Mouse (Mus musculus): Measurements from ENCODE around the gene Gnat1.

Gnat1 gene

GRCm38 (mm10) chr9:107663525-107663924 lies 16.0 kb downstream of the Gnat1 start:
- H3K9me3 ChIP-seq (ENCODE audit: low read length), result no peaks in the 10 kb centered on the region
- H3K4me1 ChIP-seq (replicated peaks; ENCODE audit: low read depth, low read length), result peaks cover 43% of the 10 kb centered on the region
- H3K27me3 ChIP-seq (ENCODE audit: insufficient read depth, low read length), result peaks cover 92% of the 10 kb centered on the region
- no peak overlapping the region for H3K4me3 ChIP-seq (replicated peaks; ENCODE audit: low read length)
- H3K36me3 ChIP-seq (ENCODE audit: insufficient read depth, low read length), result no peaks in the 10 kb centered on the region
- TF ChIP-seq NANOG (IDR thresholded peaks at IDR 0.05; ENCODE audit: borderline replicate concordance, low read length) (no peak), POU5F1 (IDR thresholded peaks at IDR 0.05; ENCODE audit: borderline replicate concordance, low read length) (no peak), CTCF (conservative IDR thresholded peaks at IDR 0.05; ENCODE audit: low read length) (no peak)

DNA sequence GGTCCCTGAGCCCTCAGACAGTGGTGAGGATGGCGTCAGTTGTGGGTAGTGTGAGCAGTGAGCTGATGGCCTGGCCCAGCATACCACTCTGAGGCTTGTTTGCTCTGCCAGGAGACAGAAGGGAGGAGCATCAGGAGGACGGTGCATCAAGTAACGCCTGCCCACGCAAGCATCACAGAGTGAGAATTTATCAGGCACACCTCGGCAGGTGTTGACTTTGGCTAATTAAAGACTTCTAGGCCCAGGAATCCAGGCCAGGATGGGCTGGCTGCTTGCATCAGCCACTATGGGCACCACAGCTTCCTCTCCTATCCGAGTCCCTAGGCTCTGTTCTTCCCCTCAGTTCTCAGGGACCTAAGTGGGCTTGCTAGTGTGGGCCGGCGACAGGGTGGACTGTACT lies 17.2 kb downstream of the Gnat1 start:
- Histone ChIP-seq H3K36me3 (ENCODE audit: insufficient read depth, low read length) (no peaks in the 10 kb centered on the region), H3K4me1 (replicated peaks; ENCODE audit: low read depth, low read length) (peaks cover 31% of the 10 kb centered on the region), H3K9me3 (ENCODE audit: low read length) (no peaks in the 10 kb centered on the region), H3K4me3 (replicated peaks; ENCODE audit: low read length) (no peak overlapping the region), H3K27me3 (ENCODE audit: insufficient read depth, low read length) (peaks cover 91% of the 10 kb centered on the region)
- TF ChIP-seq NANOG (IDR thresholded peaks at IDR 0.05; ENCODE audit: borderline replicate concordance, low read length) (no peak), POU5F1 (IDR thresholded peaks at IDR 0.05; ENCODE audit: borderline replicate concordance, low read length) (no peak), CTCF (conservative IDR thresholded peaks at IDR 0.05; ENCODE audit: low read length) (no peak)

- TF ChIP-seq NANOG (IDR thresholded peaks at IDR 0.05; ENCODE audit: borderline replicate concordance, low read length) (no peak), POU5F1 (IDR thresholded peaks at IDR 0.05; ENCODE audit: borderline replicate concordance, low read length) (no peak), CTCF (conservative IDR thresholded peaks at IDR 0.05; ENCODE audit: low read length) (no peak)
These were observed 18.7 kb downstream of the Gnat1 start for GRCm38 (mm10) chr9:107660777-107661176.

GRCm38 (mm10) chr9:107659961-107660360 lies 19.6 kb downstream of the Gnat1 start:
- H3K9me3 ChIP-seq (ENCODE audit: low read length), result no peaks in the 10 kb centered on the region
- peaks cover 24% of the 10 kb centered on the region for H3K4me1 ChIP-seq (replicated peaks; ENCODE audit: low read depth, low read length)
- no peaks in the 10 kb centered on the region for H3K36me3 ChIP-seq (ENCODE audit: insufficient read depth, low read length)
- no peak for TF ChIP-seq NANOG (IDR thresholded peaks at IDR 0.05; ENCODE audit: borderline replicate concordance, low read length)
- no peak for TF ChIP-seq CTCF (conservative IDR thresholded peaks at IDR 0.05; ENCODE audit: low read length)
- TF ChIP-seq POU5F1 (IDR thresholded peaks at IDR 0.05; ENCODE audit: borderline replicate concordance, low read length), result no peak
- H3K4me3 ChIP-seq (replicated peaks; ENCODE audit: low read length), result no peak overlapping the region
- peaks cover 73% of the 10 kb centered on the region for H3K27me3 ChIP-seq (ENCODE audit: insufficient read depth, low read length)

More at GRCm38 (mm10) chr9:107660777-107661176, 18.7 kb downstream of the Gnat1 start:
- Histone ChIP-seq H3K9me3 (ENCODE audit: low read length) (no peaks in the 10 kb centered on the region), H3K4me1 (replicated peaks; ENCODE audit: low read depth, low read length) (peaks cover 18% of the 10 kb centered on the region), H3K4me3 (replicated peaks; ENCODE audit: low read length) (no peak overlapping the region), H3K36me3 (ENCODE audit: insufficient read depth, low read length) (no peaks in the 10 kb centered on the region), H3K27me3 (ENCODE audit: insufficient read depth, low read length) (peaks cover 81% of the 10 kb centered on the region)

GRCm38 (mm10) chr9:107659551-107659950 lies 20.0 kb downstream of the Gnat1 start:
- Histone ChIP-seq H3K4me3 (replicated peaks; ENCODE audit: low read length) (no peak overlapping the region), H3K4me1 (replicated peaks; ENCODE audit: low read depth, low read length) (peaks cover 25% of the 10 kb centered on the region), H3K36me3 (ENCODE audit: insufficient read depth, low read length) (no peaks in the 10 kb centered on the region), H3K27me3 (ENCODE audit: insufficient read depth, low read length) (peaks cover 69% of the 10 kb centered on the region), H3K9me3 (ENCODE audit: low read length) (no peaks in the 10 kb centered on the region)
- TF ChIP-seq NANOG (IDR thresholded peaks at IDR 0.05; ENCODE audit: borderline replicate concordance, low read length), result no peak
- TF ChIP-seq POU5F1 (IDR thresholded peaks at IDR 0.05; ENCODE audit: borderline replicate concordance, low read length), result no peak
- no peak for TF ChIP-seq CTCF (conservative IDR thresholded peaks at IDR 0.05; ENCODE audit: low read length)

DNA sequence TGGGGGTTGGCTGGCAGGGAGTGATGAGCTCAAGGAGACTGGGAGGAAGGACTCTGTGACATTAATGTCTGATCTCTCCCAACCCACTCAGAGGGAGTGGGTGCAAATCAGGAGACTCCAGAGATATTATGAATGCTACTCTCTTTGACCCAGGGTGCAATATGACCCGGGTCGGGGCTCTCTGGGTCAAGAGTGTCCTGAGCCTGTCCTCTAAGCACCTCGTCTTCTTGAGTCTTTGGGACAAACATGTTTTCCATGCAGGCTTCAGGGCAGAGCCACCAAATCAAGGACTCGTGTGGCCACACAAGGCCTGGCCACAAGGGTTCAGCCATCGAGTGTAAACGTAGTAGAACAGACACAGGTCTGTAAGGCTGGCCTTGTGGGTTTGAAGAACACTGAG lies 21.4 kb downstream of the Gnat1 start:
- Histone ChIP-seq H3K36me3 (ENCODE audit: insufficient read depth, low read length) (no peaks in the 10 kb centered on the region), H3K27me3 (ENCODE audit: insufficient read depth, low read length) (peaks cover 56% of the 10 kb centered on the region), H3K4me3 (replicated peaks; ENCODE audit: low read length) (no peak overlapping the region), H3K9me3 (ENCODE audit: low read length) (no peaks in the 10 kb centered on the region), H3K4me1 (replicated peaks; ENCODE audit: low read depth, low read length) (peaks cover 14% of the 10 kb centered on the region)
- no peak for TF ChIP-seq NANOG (IDR thresholded peaks at IDR 0.05; ENCODE audit: borderline replicate concordance, low read length)
- no peak for TF ChIP-seq POU5F1 (IDR thresholded peaks at IDR 0.05; ENCODE audit: borderline replicate concordance, low read length)
- TF ChIP-seq CTCF (conservative IDR thresholded peaks at IDR 0.05; ENCODE audit: low read length), result no peak

DNA sequence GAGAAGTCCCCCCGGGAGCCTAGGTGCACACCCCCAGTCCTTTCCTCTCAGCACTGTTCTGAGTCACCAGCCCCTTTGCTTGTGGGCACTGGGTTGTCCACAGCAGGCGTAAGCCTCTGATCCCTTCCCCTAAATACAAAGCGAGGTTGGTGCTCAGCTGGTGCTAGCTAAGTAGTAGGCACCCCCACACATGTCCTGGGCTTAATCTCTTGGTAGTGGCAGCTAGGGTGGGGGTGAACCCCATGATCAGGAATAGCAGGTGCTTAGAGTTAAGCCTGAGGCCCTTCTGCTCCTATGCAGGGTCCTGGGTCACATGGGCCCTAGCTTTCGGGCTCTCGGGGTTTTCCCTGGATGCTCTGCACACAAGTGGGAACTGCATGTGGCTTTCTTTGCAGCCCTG lies 22.4 kb downstream of the Gnat1 start:
- Histone ChIP-seq H3K27me3 (ENCODE audit: insufficient read depth, low read length) (peaks cover 47% of the 10 kb centered on the region), H3K4me1 (replicated peaks; ENCODE audit: low read depth, low read length) (peaks cover 11% of the 10 kb centered on the region), H3K36me3 (ENCODE audit: insufficient read depth, low read length) (no peaks in the 10 kb centered on the region), H3K4me3 (replicated peaks; ENCODE audit: low read length) (no peak overlapping the region), H3K9me3 (ENCODE audit: low read length) (no peaks in the 10 kb centered on the region)
- TF ChIP-seq POU5F1 (IDR thresholded peaks at IDR 0.05; ENCODE audit: borderline replicate concordance, low read length) (no peak), NANOG (IDR thresholded peaks at IDR 0.05; ENCODE audit: borderline replicate concordance, low read length) (no peak), CTCF (conservative IDR thresholded peaks at IDR 0.05; ENCODE audit: low read length) (no peak)

- Histone ChIP-seq H3K4me3 (replicated peaks; ENCODE audit: low read length) (no peak overlapping the region), H3K36me3 (ENCODE audit: insufficient read depth, low read length) (no peaks in the 10 kb centered on the region), H3K4me1 (replicated peaks; ENCODE audit: low read depth, low read length) (peaks cover 29% of the 10 kb centered on the region), H3K27me3 (ENCODE audit: insufficient read depth, low read length) (peaks cover 33% of the 10 kb centered on the region), H3K9me3 (ENCODE audit: low read length) (no peaks in the 10 kb centered on the region)
- TF ChIP-seq CTCF (conservative IDR thresholded peaks at IDR 0.05; ENCODE audit: low read length) (no peak), POU5F1 (IDR thresholded peaks at IDR 0.05; ENCODE audit: borderline replicate concordance, low read length) (no peak), NANOG (IDR thresholded peaks at IDR 0.05; ENCODE audit: borderline replicate concordance, low read length) (no peak)
These were observed 24.9 kb downstream of the Gnat1 start for GRCm38 (mm10) chr9:107654585-107654984.

GRCm38 (mm10) chr9:107653474-107653873 lies 26.0 kb downstream of the Gnat1 start:
- no peaks in the 10 kb centered on the region for H3K9me3 ChIP-seq (ENCODE audit: low read length)

More at GRCm38 (mm10) chr9:107653474-107653873, 26.0 kb downstream of the Gnat1 start:
- peaks cover 22% of the 10 kb centered on the region for H3K27me3 ChIP-seq (ENCODE audit: insufficient read depth, low read length)
- no peaks in the 10 kb centered on the region for H3K36me3 ChIP-seq (ENCODE audit: insufficient read depth, low read length)
- no peak for TF ChIP-seq NANOG (IDR thresholded peaks at IDR 0.05; ENCODE audit: borderline replicate concordance, low read length)
- H3K4me3 ChIP-seq (replicated peaks; ENCODE audit: low read length), result no peak overlapping the region
- peaks cover 29% of the 10 kb centered on the region for H3K4me1 ChIP-seq (replicated peaks; ENCODE audit: low read depth, low read length)

Measured in E14TG2a.4 (cell line).